Mouse (Mus musculus) testis, adult 2 months (tissue): ENCODE measurements at regions not wholly inside any gene's neighbourhood (a gene's known extent, or its start where the extent isn't known, plus 50 kb on each side); places are given as distances from the start of the nearest gene placed in this dataset.
A peak's percentile ranks its signal among the peaks of the same experiment; 100 is the strongest.

Source experiments
- H3K27ac ChIP-seq: fragments of 200-500 bp; 2 replicates; pipeline ENCODE4 v1.5.1; 2012; ENCODE audit warnings: low read depth, low read length; ENCODE audit not compliant: control insufficient read depth, insufficient read depth
- H3K27me3 ChIP-seq: fragments of 200-500 bp; 2 replicates; pipeline ENCODE4 v1.6.1; 2012; ENCODE audit warnings: mild to moderate bottlenecking, low read length, moderate library complexity; ENCODE audit not compliant: control insufficient read depth, insufficient read depth
- H3K36me3 ChIP-seq: fragments of 200-500 bp; 2 replicates; pipeline ENCODE4 v1.6.1; 2012; ENCODE audit warnings: mild to moderate bottlenecking, low read length; ENCODE audit not compliant: control insufficient read depth, insufficient read depth
- H3K4me1 ChIP-seq: fragments of 200-500 bp; 2 replicates; pipeline ENCODE4 v1.6.1; 2012; ENCODE audit warnings: low read length; ENCODE audit not compliant: control insufficient read depth, insufficient read depth
- H3K4me3 ChIP-seq: fragments of 200-500 bp; 2 replicates; pipeline ENCODE4 v1.5.1; 2012; ENCODE audit warnings: low read depth, mild to moderate bottlenecking, low read length, moderate library complexity, mixed read lengths; ENCODE audit not compliant: control insufficient read depth
- CTCF ChIP-seq: fragments of 200-500 bp; IDR thresholded peaks from 2 replicates; pipeline ENCODE4 v1.5.1; 2012; ENCODE audit warnings: low read depth, mild to moderate bottlenecking, inconsistent platforms, low read length, moderate library complexity; ENCODE audit not compliant: control insufficient read depth, insufficient read depth, insufficient replicate concordance
- POLR2A ChIP-seq: fragments of 200-500 bp; IDR thresholded peaks from 2 replicates; pipeline ENCODE4 v1.6.1; 2012; ENCODE audit warnings: low read depth, mild to moderate bottlenecking, inconsistent platforms, low read length, moderate library complexity; ENCODE audit not compliant: control insufficient read depth

DNA sequence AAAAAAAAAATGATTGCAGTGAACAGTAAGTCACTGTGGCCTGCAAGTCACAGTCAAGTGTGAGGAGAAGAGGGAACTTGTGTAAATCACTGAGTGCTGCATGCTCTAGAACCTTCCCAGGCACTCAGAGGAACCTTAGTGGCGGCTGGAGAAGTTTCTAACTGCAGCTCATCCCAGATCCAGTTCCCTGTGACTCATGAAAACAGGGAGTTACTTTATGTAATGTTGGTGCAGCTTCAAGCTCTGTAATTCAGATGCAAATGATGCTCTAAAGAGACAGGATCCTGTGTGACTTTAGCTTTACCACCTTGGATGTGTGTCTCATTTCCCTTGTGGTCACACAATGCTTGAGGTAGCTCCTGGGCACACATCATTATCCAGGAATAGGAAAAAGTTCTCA is 253.8 kb downstream of the Dok5 start:
- Histone ChIP-seq H3K4me3 (no peak overlapping the region), H3K27me3 (no peaks in the 10 kb centered on the region), H3K4me1 (no peaks in the 10 kb centered on the region), H3K27ac (no peak overlapping the region), H3K36me3 (no peaks in the 10 kb centered on the region)
- TF ChIP-seq CTCF (no peak), POLR2A (no peak)

DNA sequence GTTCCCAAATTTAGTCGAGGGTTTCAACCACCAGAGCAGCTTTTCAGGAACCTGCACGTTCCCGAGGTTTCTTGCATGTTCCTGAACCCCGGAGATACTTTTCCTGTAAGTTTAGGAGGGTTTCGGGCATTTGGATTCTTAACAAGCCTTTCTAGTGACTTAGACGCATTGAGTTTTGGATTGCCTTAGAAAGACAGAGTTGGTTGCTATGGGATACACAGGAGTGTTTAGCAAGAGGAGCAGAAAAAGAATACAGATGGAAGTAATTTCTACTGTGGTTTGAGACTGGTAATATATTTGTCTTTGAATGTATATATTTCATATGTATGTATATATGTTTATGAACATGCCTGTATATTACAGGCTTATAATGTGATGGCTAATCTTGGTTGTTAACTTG is 266.8 kb downstream of the Dok5 start:
- Histone ChIP-seq H3K27me3 (no peaks in the 10 kb centered on the region), H3K36me3 (no peaks in the 10 kb centered on the region), H3K4me3 (no peak overlapping the region), H3K4me1 (no peaks in the 10 kb centered on the region), H3K27ac (no peak overlapping the region)
- TF ChIP-seq CTCF, result no peak
- TF ChIP-seq POLR2A, result no peak

DNA sequence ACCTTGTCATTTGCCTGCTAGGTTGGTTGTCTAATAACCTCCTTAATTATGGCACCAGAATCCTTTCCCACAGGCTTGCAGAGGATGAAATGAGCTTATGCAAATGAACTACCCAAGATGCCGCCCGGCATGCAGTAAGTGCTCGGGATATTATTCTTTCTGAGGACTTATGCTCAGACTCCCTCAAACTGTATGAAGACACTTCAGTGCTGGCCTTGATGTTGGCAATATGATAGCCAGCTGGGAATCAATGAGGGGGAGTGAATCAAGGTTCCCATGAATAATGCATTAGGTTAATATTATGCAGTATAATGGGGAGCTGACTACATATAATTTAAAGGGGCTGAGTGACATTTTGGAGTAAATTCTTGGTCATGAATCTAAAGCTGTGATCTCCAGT is 268.6 kb downstream of the Dok5 start:
- H3K27me3 ChIP-seq, result no peaks in the 10 kb centered on the region
- no peak for TF ChIP-seq CTCF
- no peak for TF ChIP-seq POLR2A
- no peak overlapping the region for H3K27ac ChIP-seq
- H3K4me1 ChIP-seq, result no peaks in the 10 kb centered on the region
- no peaks in the 10 kb centered on the region for H3K36me3 ChIP-seq
- peak overlapping the region; percentile 12; the same call in 1 of the 2 replicates for H3K4me3 ChIP-seq

- Histone ChIP-seq H3K36me3 (no peaks in the 10 kb centered on the region), H3K4me1 (no peaks in the 10 kb centered on the region), H3K27me3 (no peaks in the 10 kb centered on the region), H3K4me3 (no peak overlapping the region), H3K27ac (no peak overlapping the region)
- TF ChIP-seq POLR2A (no peak), CTCF (no peak)
Observed at GRCm38 (mm10) chr2:171028481-171028880, 296.9 kb downstream of the Dok5 start.
